Mouse (Mus musculus): ENCODE results near the gene C1ql2. TPM values are rescaled to one million over a fixed set of nuclear protein-coding genes. Genes with fewer than 3 reads are reported as not detected.

C1ql2 gene
- total and polyA plus RNA-seq, 3 experiments, result 0.11 TPM; not detected in 2

- Histone ChIP-seq H3K4me3 (ENCODE audit: low read depth, low read length) (no peak overlapping the region), H3K4me1 (ENCODE audit: insufficient read depth, low read depth, low read length) (no peaks in the 10 kb centered on the region), H3K9me3 (replicated peaks) (peaks cover 33% of the 10 kb centered on the region), H3K36me3 (replicated peaks) (no peaks in the 10 kb centered on the region), H3K27me3 (ENCODE audit: insufficient read depth, low read length) (no peaks in the 10 kb centered on the region)
- ATAC-seq (ENCODE audit: extremely low read depth, insufficient number of reproducible peaks, low FRiP score, poor library complexity, severe bottlenecking), result no peak
- no peak for DNase-seq (ENCODE audit: low spot score)
- no peak for TF ChIP-seq TAL1 (conservative IDR thresholded peaks at IDR 0.05; ENCODE audit: low read depth, low read length)
- no peak for TF ChIP-seq POLR2AphosphoS5 (IDR thresholded peaks at IDR 0.05; ENCODE audit: insufficient replicate concordance, low read depth, low read length)
- no peak for TF ChIP-seq CTCF (IDR thresholded peaks at IDR 0.05; ENCODE audit: low read depth, low read length)
- no peak for TF ChIP-seq GATA1 (IDR thresholded peaks at IDR 0.05; ENCODE audit: borderline replicate concordance, low read length)
- TF ChIP-seq GATA2 (IDR thresholded peaks at IDR 0.05; ENCODE audit: borderline replicate concordance, low read depth, low read length), result no peak
Observed at GRCm38 (mm10) chr1:120363638-120364037, 23.3 kb downstream of the C1ql2 start.

DNA sequence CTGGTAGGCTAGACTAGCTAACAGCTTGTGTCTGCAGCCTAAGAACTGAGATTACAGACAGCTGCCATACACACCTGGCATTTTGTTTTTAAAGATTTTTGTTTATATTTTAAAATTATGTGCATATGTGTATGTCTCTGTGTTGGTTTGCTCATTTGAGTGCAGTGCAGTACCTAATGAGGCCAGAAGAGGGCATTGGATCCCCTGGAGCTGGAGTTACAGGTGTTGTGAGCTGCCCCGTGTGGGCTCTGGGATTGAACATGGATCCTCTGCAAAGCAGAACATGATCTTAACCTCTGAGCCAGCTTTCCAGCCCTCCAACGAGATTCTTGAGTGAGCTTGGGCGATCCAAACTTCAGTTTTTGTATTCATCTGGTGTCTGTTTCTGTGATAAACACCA is 27.8 kb downstream of the C1ql2 start:
- Histone ChIP-seq H3K4me3 (ENCODE audit: low read depth, low read length) (no peak overlapping the region), H3K27me3 (ENCODE audit: insufficient read depth, low read length) (no peaks in the 10 kb centered on the region), H3K9me3 (replicated peaks) (peaks cover 49% of the 10 kb centered on the region), H3K4me1 (ENCODE audit: insufficient read depth, low read depth, low read length) (no peaks in the 10 kb centered on the region), H3K36me3 (replicated peaks) (no peaks in the 10 kb centered on the region)
- ATAC-seq (ENCODE audit: extremely low read depth, insufficient number of reproducible peaks, low FRiP score, poor library complexity, severe bottlenecking) (no peak), DNase-seq (ENCODE audit: low spot score) (no peak)
- TF ChIP-seq TAL1 (conservative IDR thresholded peaks at IDR 0.05; ENCODE audit: low read depth, low read length) (no peak), CTCF (IDR thresholded peaks at IDR 0.05; ENCODE audit: low read depth, low read length) (no peak), GATA1 (IDR thresholded peaks at IDR 0.05; ENCODE audit: borderline replicate concordance, low read length) (no peak), POLR2AphosphoS5 (IDR thresholded peaks at IDR 0.05; ENCODE audit: insufficient replicate concordance, low read depth, low read length) (no peak), GATA2 (IDR thresholded peaks at IDR 0.05; ENCODE audit: borderline replicate concordance, low read depth, low read length) (no peak)

GRCm38 (mm10) chr1:120374131-120374530 is 33.7 kb downstream of the C1ql2 start:
- DNase-seq (ENCODE audit: low spot score) (no peak), ATAC-seq (ENCODE audit: extremely low read depth, insufficient number of reproducible peaks, low FRiP score, poor library complexity, severe bottlenecking) (no peak)
- no peak for TF ChIP-seq GATA2 (IDR thresholded peaks at IDR 0.05; ENCODE audit: borderline replicate concordance, low read depth, low read length)
- no peak for TF ChIP-seq POLR2AphosphoS5 (IDR thresholded peaks at IDR 0.05; ENCODE audit: insufficient replicate concordance, low read depth, low read length)
- no peak for TF ChIP-seq CTCF (IDR thresholded peaks at IDR 0.05; ENCODE audit: low read depth, low read length)
- TF ChIP-seq GATA1 (IDR thresholded peaks at IDR 0.05; ENCODE audit: borderline replicate concordance, low read length), result no peak
- no peak for TF ChIP-seq TAL1 (conservative IDR thresholded peaks at IDR 0.05; ENCODE audit: low read depth, low read length)
- no peaks in the 10 kb centered on the region for H3K27me3 ChIP-seq (ENCODE audit: insufficient read depth, low read length)
- H3K4me3 ChIP-seq (ENCODE audit: low read depth, low read length), result no peak overlapping the region
- H3K9me3 ChIP-seq (replicated peaks), result peaks cover 49% of the 10 kb centered on the region
- no peaks in the 10 kb centered on the region for H3K4me1 ChIP-seq (ENCODE audit: insufficient read depth, low read depth, low read length)
- no peaks in the 10 kb centered on the region for H3K36me3 ChIP-seq (replicated peaks)

DNA sequence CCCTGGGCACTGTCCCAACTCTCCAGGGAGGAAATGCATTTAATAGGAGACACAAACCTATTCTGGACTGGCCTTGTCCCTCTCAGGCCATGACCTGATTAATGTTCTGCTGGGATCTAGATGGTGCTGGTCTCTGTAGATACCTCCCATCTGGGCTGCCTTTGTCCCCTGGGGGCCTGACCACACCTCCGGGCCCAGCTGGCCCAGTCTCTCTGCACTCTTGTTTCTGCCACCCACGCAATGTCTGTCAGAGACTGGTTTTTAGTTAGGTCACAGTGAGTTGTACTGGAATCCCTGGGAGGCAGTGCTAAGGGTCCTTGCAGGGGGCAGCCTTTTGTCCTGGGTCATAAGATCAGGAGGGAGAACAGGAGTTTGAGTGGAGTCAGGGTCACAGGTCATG is 34.5 kb downstream of the C1ql2 start:
- Histone ChIP-seq H3K36me3 (replicated peaks) (no peaks in the 10 kb centered on the region), H3K4me3 (ENCODE audit: low read depth, low read length) (no peak overlapping the region), H3K9me3 (replicated peaks) (peaks cover 53% of the 10 kb centered on the region), H3K4me1 (ENCODE audit: insufficient read depth, low read depth, low read length) (no peaks in the 10 kb centered on the region), H3K27me3 (ENCODE audit: insufficient read depth, low read length) (no peaks in the 10 kb centered on the region)
- DNase-seq (ENCODE audit: low spot score), result no peak
- no peak for ATAC-seq (ENCODE audit: extremely low read depth, insufficient number of reproducible peaks, low FRiP score, poor library complexity, severe bottlenecking)
- TF ChIP-seq POLR2AphosphoS5 (IDR thresholded peaks at IDR 0.05; ENCODE audit: insufficient replicate concordance, low read depth, low read length), result no peak
- TF ChIP-seq GATA1 (IDR thresholded peaks at IDR 0.05; ENCODE audit: borderline replicate concordance, low read length), result no peak
- TF ChIP-seq TAL1 (conservative IDR thresholded peaks at IDR 0.05; ENCODE audit: low read depth, low read length), result no peak
- TF ChIP-seq GATA2 (IDR thresholded peaks at IDR 0.05; ENCODE audit: borderline replicate concordance, low read depth, low read length), result no peak
- no peak for TF ChIP-seq CTCF (IDR thresholded peaks at IDR 0.05; ENCODE audit: low read depth, low read length)

- H3K4me3 ChIP-seq (ENCODE audit: low read depth, low read length), result no peak overlapping the region
- H3K27me3 ChIP-seq (ENCODE audit: insufficient read depth, low read length), result no peaks in the 10 kb centered on the region
- H3K9me3 ChIP-seq (replicated peaks), result peaks cover 81% of the 10 kb centered on the region
- TF ChIP-seq CTCF (IDR thresholded peaks at IDR 0.05; ENCODE audit: low read depth, low read length) (no peak), GATA2 (IDR thresholded peaks at IDR 0.05; ENCODE audit: borderline replicate concordance, low read depth, low read length) (no peak), POLR2AphosphoS5 (IDR thresholded peaks at IDR 0.05; ENCODE audit: insufficient replicate concordance, low read depth, low read length) (no peak), TAL1 (conservative IDR thresholded peaks at IDR 0.05; ENCODE audit: low read depth, low read length) (no peak), GATA1 (IDR thresholded peaks at IDR 0.05; ENCODE audit: borderline replicate concordance, low read length) (no peak)
- DNase-seq (ENCODE audit: low spot score), result no peak
- H3K36me3 ChIP-seq (replicated peaks), result no peaks in the 10 kb centered on the region
- no peak for ATAC-seq (ENCODE audit: extremely low read depth, insufficient number of reproducible peaks, low FRiP score, poor library complexity, severe bottlenecking)
- no peaks in the 10 kb centered on the region for H3K4me1 ChIP-seq (ENCODE audit: insufficient read depth, low read depth, low read length)
Observed at GRCm38 (mm10) chr1:120385029-120385571, 44.7 kb downstream of the C1ql2 start.

DNA sequence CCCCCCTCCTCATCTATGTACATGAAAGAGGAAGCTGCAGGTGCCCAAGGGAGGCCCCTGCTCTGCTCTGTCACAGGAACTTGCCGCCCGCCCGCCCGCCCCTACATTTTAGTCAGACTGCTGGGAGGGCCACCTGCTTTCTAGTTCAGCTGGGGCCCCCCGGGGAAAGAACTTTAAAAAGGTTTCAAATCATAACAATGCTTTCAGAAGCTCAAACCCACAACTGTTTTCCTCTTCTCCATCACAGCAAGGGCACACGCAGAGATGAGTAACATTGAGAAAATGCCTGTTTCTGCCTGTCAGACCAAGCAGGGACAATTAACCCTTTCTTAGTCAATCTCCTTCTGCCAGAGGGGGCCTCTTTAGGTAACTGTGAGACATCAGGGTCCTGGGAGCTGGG is 49.4 kb downstream of the C1ql2 start:
- Histone ChIP-seq H3K9me3 (replicated peaks) (peaks cover 85% of the 10 kb centered on the region), H3K36me3 (replicated peaks) (no peaks in the 10 kb centered on the region), H3K4me1 (ENCODE audit: insufficient read depth, low read depth, low read length) (no peaks in the 10 kb centered on the region), H3K27me3 (ENCODE audit: insufficient read depth, low read length) (no peaks in the 10 kb centered on the region), H3K4me3 (ENCODE audit: low read depth, low read length) (no peak overlapping the region)
- no peak for TF ChIP-seq GATA1 (IDR thresholded peaks at IDR 0.05; ENCODE audit: borderline replicate concordance, low read length)
- no peak for TF ChIP-seq TAL1 (conservative IDR thresholded peaks at IDR 0.05; ENCODE audit: low read depth, low read length)
- no peak for TF ChIP-seq CTCF (IDR thresholded peaks at IDR 0.05; ENCODE audit: low read depth, low read length)
- no peak for TF ChIP-seq POLR2AphosphoS5 (IDR thresholded peaks at IDR 0.05; ENCODE audit: insufficient replicate concordance, low read depth, low read length)
- TF ChIP-seq GATA2 (IDR thresholded peaks at IDR 0.05; ENCODE audit: borderline replicate concordance, low read depth, low read length), result no peak
- DNase-seq (ENCODE audit: low spot score) (no peak), ATAC-seq (ENCODE audit: extremely low read depth, insufficient number of reproducible peaks, low FRiP score, poor library complexity, severe bottlenecking) (no peak)
